Mouse (Mus musculus) brain, embryonic 14.5 days (tissue): ENCODE data around the gene Tmx2.
"Not testable (repeated sequence)": the region's sequence is repeated elsewhere in the genome, so short reads cannot be mapped to it uniquely, and the experiment has no call there.

Experiments
- CTCF ChIP-seq: fragments of 200-500 bp; IDR thresholded peaks from 2 replicates; pipeline ENCODE4 v1.5.1; 2012; ENCODE audit warnings: inconsistent platforms, mild to moderate bottlenecking, moderate library complexity, borderline replicate concordance; ENCODE audit not compliant: insufficient read depth, insufficient read length; ENCODE audit errors: extremely low read depth
- POLR2A ChIP-seq: fragments of 200-500 bp; IDR thresholded peaks from 2 replicates; pipeline ENCODE4 v1.6.1; 2012; ENCODE audit warnings: mild to moderate bottlenecking, inconsistent platforms, borderline replicate concordance; ENCODE audit not compliant: poor library complexity, insufficient read depth, insufficient read length, severe bottlenecking; ENCODE audit errors: extremely low read depth

- not testable (repeated sequence) for TF ChIP-seq POLR2A, CTCF
These were observed 7.4 kb downstream of the Tmx2 start for GRCm38 (mm10) chr2:84671535-84671934.
